Mouse (Mus musculus): ENCODE data around the gene Dusp2.
A peak's percentile ranks its signal among the peaks of the same experiment; 100 is the strongest.

Dusp2 gene

DNA sequence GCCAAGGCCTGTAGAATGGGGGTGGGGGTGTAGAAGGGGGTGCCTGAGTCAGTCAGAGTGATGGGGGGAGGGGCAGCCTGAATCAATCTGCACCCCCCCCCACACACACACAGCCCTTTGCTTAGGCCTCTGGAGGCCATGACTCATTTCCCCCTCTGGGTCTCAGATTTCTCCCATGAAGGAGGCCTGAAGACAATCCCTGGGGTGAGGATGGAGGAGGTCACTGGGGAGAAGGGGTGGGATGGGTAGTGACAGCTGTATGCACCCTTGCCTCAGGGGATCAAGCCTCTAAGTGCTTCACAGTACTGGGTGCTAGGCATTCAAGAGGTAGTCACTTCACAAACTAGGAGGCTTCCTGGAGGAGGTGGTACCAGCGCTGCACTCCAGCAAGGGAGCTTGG is 12.3 kb upstream of the Dusp2 start:
- no peak for DNase-seq (ENCODE audit: inconsistent ontology term)

DNA sequence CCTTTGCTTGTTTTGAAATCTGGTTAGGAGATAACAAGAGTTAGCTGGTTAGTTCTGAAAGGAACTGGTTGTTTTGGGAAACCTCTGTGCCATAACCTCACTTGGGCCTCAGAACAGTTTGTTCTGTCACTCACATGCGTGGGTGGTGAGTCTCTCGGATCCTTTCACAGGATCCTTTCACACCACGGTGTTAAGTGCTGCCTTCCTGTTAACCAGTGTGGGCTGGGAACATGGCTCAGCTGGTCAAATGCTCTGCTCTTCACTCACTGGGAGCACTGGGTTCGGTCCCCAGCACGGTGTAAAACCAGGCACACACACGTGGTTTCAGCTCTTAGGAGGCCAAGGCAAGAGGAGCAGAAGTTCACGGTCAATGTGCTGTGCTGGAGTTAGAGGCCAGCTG is 11.5 kb upstream of the Dusp2 start:
- no peak for DNase-seq (ENCODE audit: inconsistent ontology term)

DNA sequence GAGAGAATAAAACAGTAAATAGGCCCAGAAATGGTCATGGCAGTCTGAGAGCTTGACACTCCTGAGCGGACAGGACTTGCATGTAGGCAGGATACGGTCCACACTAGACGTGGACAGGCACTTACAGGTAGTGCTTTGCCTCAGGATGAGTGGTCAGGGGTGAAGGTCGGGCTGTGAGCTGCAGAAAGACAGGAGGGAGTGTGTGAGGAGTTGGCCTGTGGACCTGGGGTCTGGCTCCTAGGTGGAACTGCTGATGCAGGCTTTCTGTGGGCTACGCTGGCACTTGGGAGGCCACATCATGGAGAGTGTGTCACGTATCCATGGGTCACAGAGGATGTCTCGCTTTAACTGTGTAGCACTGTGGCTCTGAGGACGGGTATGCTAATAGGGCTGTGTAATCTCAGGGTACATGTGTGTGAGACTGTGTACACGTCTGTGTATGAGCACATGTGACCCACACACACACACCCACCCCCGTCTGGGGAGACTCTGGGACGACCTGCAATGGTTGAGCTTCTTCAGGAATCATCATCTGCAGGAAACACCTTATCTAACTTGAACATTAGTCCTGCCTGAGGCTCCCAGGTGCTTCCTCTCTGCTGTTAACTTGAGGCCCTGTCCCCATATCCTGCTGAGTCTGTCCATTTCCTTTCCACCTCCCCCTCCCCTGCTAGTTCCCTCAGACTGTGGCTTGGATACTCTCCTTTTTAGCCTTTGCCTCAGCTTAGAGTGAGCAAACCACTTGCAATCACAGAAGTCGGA is 7.7 kb upstream of the Dusp2 start:
- no peak for DNase-seq (ENCODE audit: inconsistent ontology term)

DNA sequence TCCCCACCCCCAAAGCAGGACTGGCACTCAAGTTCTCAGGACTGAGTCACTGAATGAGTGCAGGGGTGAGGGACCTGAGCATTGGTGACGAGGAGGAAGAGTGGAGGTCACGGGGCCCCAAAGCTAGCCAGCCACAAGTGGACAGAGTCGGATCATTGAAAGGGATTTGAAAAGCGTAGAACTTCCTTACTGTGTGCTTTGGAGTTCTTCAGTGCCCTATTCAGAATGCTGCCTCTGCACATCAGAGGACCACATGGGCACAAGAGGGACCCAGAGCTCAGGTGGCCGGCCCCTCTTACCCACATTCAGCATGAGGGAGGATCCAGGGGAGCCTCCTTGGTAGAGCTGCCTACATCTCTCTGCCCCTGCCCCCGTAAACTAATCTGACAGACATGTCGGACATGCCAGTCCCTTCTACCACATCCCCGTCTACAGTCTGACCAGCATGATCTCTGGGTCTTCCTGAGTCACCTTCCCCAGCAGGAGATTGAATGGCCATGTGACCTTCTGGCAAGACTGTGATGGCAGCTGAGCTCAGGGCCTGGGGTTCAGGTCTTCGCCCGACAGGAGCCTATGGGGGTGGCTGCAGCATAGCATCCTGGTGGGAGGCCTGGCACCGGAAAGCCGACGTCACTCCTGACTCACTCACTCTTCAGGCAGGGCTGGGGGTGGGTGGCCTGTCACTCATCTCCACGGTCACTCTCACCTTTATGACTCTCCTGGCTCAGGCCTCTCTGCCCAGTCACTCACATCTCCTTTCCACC is 3.0 kb upstream of the Dusp2 start:
- DNase-seq (ENCODE audit: inconsistent ontology term): no peak

DNA sequence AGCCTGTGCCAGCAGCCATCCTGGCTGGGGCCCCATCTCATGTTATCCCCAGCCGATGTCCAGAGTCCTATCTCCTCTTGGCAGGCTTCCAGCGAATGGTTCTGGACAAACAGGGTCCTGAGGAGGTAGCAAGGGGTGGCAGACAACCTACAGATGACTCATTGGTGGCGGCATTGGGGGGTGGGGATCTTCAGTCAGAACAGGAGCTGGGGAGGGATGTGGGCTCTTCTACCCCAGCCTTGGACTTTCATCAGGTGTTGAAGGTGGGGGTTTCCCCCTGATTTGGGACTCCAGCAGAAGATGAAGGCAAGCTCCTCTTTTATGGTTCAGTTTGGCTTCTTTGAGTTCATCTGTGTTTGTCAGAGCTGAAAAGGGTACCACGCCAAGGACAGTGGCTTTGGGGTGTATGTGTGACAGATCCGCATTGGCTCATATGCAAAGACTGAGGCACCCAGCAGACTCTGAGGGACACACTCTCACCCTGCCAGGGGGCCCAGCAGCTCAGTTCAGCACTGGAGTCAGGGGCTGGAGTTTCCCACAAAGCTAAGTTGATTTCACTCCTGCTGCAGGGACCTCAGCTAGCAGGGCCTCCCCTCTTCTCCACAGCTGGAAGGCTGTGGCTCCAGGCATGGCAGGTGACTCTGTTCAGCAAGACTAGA is 1.9 kb upstream of the Dusp2 start:
- DNase-seq (ENCODE audit: inconsistent ontology term): no peak

DNA sequence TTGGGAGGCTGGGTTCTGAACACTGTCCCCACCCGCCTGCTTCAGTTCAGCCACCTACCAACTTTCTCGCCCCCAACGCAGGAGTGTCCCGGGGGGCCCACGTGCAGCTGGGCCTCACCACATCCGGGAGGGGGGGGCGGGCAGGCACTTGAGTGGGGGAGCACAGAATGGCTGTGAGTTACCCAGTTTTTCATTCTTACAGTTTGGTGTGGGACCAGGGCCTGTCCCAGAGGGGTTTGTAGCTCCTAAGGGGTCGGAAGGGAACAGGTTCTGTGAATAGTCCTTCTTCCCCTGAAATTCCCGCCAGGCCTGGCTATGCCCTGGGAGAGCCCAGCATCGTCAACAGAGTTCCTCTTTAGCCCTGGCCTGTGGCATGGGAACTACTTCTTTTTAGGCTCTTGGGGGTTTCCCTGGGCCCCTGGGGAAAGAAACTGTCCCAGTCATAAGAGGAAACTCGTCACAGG is 849 bp upstream of the Dusp2 start:
- no peak for DNase-seq (ENCODE audit: inconsistent ontology term)

DNA sequence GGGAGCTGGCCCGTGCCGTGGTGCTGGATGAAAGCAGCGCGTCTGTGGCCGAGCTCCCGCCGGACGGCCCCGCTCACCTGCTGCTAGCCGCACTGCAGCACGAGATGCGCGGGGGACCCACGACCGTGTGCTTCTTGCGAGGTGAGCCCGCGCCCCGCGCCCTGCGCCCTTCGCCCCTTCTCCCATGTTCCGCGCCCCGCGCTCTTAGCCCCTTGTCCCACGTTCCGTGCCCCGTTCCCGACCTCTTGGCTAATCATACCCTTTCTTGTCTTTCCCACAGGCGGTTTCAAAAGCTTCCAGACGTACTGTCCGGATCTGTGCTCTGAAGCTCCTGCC is 506 bp downstream of the Dusp2 start:
- DNase-seq (ENCODE audit: inconsistent ontology term): no peak

DNA sequence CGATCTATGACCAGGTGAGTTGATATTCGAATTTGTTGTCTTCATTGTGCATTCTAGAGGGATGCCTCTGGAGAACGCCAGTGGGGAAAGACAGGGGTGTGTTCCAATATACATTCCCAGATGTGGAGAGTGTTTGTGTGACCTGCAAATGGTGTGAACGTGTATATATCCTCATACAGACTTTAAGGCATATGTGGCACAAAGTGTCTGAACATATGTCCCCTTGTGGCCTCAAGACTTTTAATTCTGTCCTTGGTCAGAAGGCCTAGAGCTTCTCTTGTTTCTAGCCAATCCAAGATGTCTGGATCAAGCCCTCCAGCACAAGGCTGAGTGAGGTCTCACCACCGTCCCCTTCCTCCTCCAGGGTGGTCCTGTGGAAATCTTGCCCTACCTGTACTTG is 926 bp downstream of the Dusp2 start:
- DNase-seq (ENCODE audit: inconsistent ontology term): no peak

DNA sequence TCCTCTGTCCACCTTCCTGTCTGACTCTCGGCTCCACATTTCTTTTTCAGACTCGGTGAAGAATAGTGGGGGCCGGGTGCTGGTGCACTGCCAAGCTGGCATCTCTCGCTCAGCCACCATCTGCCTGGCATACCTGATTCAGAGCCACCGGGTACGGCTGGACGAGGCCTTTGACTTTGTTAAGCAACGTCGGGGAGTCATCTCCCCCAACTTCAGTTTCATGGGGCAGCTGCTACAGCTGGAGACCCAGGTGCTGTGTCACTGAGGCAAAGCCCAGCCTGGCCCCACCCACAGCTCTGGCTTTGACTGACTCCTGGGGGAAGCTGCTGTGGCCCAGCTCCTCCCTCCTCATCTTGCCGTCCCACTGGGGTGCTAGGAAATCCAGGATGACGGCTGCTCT is 1.6 kb downstream of the Dusp2 start:
- no peak for DNase-seq (ENCODE audit: inconsistent ontology term)

DNA sequence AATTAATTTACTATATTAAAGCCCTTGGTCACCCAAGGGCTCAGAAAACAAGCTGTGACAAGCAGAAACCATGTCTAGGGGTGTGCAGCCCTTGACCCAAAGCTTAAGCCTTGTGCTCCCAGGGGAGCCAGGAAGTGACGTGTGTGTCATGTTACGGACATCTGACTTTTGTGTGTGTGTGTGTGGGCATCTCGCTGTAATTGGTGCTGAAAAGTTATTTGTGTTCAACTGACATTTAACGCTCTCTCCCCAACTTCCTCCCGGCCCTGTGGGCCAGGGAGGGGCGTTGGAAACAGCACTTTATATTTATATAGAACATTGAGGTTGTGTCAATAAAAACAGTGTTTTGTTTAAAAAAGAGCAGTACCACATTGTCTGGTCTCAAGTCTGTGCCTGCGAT is 2.1 kb downstream of the Dusp2 start:
- no peak for DNase-seq (ENCODE audit: inconsistent ontology term)

DNA sequence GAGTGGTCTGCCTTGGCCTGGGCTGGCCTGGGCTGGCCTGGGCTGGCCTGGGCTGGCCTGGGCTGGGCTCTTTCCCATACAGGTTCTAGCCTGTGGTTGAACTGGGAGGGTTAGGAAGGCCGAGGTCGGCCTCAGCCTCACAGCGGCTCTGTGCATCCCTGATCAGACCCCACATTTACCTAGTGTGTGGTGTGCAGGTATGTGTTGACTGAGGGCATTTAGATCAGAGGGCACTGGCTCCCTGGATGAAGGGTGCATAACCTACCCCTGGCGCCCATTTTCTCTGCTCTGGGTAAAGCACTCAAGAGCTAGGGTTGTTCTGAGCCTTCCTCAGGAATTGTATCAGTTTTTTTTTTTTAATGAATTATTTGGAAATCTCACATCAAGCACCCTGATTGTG is 2.5 kb downstream of the Dusp2 start, which contains the start of gene Astl:
Gene Astl, plus strand, starts transcription at position 224 of the 400 bp plus-strand sequence.
- DNase-seq (ENCODE audit: inconsistent ontology term): no peak

DNA sequence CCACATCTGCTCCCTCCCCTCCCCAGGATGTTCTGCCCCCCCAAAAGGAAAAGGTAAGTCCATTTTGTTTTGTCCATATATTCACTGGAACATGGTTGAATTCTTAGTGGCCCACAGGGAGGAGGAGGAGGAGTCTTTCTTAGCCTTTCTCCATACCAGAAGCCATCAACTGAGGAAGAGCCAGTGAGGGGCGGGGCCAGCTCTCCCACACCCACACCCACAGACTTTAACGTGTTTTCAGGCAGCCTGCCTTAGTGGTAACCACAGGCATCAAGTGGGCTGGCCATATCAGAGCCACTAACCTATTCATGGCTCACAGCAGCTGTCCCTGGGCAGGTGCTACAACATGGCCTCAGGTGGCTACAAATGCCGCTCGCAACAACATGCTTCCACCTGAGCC is 2.9 kb downstream of the Dusp2 start:
- DNase-seq (ENCODE audit: inconsistent ontology term): no peak

DNA sequence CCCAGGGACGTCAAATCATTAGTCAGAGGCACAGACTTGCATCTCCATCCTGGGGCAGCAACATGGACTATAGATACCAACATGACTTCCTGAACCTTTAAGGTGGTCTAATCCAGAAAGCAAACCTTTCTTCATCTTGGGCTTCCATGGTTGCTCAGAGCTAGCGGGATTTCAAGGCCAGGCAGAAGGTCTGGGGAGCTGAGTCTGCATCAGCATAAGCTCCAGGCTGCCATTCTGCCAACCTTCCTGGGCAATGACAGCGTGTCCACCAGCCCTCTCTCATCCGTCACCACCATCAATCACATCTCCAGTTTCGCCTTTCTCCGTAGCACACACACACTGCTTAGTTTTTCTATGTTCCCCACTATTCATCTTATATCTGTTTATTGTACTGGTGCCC is 3.3 kb downstream of the Dusp2 start:
- DNase-seq (ENCODE audit: inconsistent ontology term): no peak

DNA sequence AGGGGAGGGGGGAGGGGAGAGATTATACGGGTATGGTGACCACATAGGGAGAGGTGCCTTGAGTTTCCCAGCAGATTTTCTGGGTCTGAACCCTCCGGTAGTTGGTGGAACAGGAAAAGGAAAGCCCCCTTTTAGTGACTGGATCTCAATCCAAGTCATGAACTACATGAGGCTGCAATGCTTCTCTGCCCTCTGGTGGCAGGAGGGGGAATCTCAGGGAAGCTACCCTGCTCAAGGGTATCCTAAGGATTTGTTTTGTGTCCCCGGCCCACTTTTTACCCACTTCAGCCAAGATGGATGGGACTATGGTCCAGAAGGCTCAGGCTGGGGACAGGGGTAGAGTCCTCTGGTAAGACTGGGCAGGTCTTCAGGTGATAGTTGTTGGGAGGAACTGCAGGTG is 5.2 kb downstream of the Dusp2 start:
- DNase-seq (ENCODE audit: inconsistent ontology term): peak; percentile 29

DNA sequence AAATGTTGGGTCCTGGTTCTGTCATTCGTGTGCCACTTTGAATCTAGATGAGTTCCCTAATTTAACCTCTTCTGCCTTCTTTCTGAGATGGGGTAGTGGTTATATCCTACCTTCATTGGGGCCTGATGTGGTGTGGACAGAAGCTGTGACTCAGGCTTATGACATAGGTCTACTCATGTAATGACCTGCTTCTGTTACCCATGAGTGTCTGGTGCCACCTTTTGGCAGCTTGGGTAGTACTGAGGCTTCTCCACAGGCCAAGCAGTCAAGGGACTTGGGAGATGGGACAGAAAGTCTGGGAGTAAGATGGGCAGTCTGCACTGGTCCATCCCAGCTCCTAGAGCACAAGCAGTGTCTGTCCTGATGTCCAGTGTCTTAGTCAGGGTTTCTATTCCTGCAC is 10.4 kb downstream of the Dusp2 start:
- no peak for DNase-seq (ENCODE audit: inconsistent ontology term)

DNA sequence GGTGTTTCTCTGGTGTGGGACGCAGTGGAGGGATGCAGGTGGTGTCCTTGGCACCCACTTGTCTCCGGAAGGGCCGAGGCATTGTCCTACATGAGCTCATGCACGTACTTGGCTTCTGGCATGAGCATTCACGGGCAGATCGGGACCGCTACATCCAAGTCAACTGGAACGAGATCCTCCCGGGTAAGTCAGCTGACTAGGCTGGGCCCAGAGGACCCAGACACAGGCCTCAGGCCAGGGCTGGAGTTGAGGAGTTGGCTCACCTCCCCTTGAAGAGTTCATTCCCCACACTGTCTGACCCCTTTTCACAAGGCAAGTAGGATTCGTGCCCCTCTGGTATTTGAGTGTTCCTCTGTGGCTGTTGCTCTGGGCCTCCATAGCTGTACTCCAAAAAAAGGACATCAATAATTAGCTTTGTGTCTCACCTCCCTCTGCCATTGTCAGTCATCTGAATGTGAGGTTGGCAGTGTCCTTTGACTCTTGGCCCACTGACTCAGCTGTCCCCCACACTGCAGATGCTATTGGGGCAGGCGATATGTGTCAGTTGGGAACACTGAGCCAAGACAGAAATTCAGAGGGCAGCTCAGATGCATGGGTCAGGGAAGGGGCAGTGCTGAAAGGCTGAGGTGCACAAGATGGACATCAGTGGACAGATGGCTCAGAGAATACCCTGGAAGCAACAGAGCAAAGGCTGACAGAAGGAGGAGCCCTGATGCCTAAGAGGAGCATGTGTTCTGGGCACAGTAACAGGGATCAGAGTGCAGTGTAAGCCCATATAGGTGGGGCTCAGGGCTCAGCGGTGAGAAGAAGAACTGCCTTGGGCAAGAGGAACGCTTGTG is 11.4 kb downstream of the Dusp2 start:
- DNase-seq (ENCODE audit: inconsistent ontology term): no peak

DNA sequence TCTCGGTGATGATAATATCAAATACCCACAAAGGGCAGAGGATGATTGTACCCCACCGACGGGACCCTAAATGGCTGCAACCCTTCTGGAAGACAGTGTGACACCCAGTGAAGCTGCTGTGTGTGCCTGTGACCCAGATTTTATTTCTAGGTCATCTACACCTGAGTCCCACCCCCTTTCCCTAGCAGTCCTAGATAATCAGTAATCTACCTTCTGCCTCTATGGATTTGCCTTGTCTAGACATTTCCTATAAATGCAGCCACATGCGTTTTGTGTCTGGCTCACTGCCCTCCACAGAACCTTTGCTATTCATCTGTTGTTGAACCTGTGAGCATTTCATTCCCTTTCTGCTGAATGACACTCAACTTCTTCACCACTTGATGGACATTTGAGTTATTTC is 17.9 kb downstream of the Dusp2 start:
- DNase-seq (ENCODE audit: inconsistent ontology term): no peak

DNA sequence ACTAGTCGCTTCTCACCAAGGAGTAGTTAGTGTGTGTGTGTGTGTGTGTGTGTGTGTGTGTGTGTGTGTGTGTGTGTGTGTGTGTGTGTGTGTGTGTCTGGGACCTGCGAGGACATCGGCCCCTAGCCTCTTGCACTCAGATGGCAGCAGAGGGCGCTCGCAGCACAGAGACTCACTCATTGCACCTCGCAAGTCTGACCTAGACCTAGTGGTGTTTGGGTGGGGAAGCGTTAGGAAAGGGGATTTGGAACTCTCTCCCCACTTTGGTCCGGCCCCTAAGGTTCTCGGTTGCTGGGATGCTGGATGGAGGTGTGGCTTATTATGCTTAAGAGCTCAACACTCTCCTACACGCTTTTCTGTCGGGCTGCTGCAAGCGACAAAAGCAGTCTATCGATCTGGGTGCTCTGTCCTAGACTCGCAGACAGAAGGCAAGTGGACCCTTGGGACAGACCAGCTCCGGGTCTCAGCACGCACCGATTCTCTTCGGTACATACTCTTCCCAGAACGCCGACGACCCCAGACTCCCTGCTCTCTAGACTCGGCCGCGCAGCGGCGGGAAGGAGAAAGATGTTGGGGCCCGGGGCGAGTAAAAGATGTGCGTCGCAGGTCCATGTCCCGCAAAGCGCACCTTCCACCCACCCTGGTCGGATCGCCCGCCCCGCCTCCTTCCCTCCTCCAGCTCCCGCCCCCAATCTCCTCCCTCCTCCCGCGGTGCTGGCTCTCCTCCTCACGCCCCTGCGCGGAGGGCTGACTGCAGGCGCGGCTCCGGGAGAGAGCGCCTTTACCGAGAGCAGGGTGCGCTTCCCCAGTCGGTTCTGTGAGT is 26.7 kb downstream of the Dusp2 start, which contains the start of gene Adra2b:
Gene Adra2b, plus strand, starts transcription at position 750 of the 823 bp plus-strand sequence.
- peak; percentile 66 for DNase-seq (ENCODE audit: inconsistent ontology term)

DNA sequence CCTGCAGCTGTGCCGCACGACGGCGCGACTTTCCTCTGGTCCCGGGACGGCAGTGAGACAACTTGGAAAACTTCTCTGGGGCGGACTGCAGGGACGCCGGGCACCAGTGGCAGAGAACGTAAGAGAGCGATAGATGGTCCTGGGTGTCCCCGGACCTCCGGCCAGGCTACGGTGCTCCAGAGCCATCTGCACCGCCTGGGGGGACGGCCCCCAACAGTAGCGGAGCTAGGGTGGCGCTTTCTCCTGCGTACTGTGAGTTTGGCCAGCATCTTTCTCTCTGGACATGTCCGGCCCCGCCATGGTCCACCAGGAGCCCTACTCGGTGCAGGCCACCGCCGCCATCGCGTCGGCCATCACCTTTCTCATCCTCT is 27.3 kb downstream of the Dusp2 start:
- no peak for DNase-seq (ENCODE audit: inconsistent ontology term)

DNA sequence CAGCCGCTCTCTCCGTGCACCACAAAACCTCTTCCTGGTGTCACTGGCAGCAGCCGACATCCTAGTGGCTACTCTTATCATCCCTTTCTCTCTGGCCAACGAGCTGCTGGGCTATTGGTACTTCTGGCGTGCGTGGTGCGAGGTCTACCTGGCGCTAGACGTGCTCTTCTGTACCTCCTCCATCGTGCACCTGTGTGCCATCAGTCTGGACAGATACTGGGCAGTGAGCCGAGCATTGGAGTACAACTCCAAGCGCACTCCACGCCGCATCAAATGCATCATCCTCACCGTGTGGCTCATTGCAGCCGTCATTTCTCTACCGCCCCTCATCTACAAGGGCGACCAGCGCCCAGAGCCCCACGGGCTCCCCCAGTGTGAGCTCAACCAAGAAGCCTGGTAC is 27.7 kb downstream of the Dusp2 start:
- DNase-seq (ENCODE audit: inconsistent ontology term): no peak

DNA sequence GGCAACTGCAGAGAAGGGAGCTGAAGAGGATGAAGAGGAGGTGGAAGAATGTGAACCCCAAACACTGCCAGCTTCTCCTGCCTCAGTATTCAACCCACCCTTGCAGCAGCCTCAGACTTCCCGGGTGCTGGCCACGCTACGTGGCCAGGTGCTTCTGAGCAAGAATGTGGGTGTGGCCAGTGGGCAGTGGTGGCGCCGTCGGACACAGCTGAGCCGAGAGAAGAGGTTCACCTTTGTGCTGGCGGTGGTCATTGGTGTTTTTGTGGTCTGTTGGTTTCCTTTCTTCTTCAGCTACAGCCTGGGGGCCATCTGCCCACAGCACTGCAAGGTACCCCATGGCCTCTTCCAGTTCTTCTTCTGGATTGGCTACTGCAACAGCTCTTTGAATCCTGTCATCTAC is 28.5 kb downstream of the Dusp2 start:
- DNase-seq (ENCODE audit: inconsistent ontology term): no peak
